Mouse (Mus musculus) layer of hippocampus, postnatal 10 days (tissue): ENCODE results near the gene 1700001P01Rik. TPM values are rescaled to one million over a fixed set of nuclear protein-coding genes. Genes with fewer than 3 reads are reported as not detected.

ENCODE experiments used
- microRNA-seq, 2 experiments: library from miRNA; unstranded; fragments of <30 nt; microRNA quantifications; one replicate each; pipeline ENCODE4 v1.2.0; 2021
- total RNA-seq, 2 experiments: library from RNA; stranded (reverse); gene quantifications; 2 replicates each; pipeline ENCODE4 v1.2.3; 2021

Gene 1700001P01Rik
- total RNA-seq, 2 experiments from 2014 or later: 0.58 to 0.85 TPM

Small RNA genes within 50 kb of the gene (microRNA-seq; reads per million reads assigned to microRNA genes)
- 0 reads per million in 2 experiments for gene Mir8102

Other genes starting within 250 kb of the 1700001P01Rik start
- gene Srcin1, start 199.7 kb downstream of the 1700001P01Rik start, total RNA-seq: 100 to 1,000 TPM; 271 to 286 TPM
- 1 to 10 TPM; 7.4 to 9.8 TPM for gene Epop, start 146.2 kb downstream of the 1700001P01Rik start, total RNA-seq
- 10 to 100 TPM; 50.5 to 55.5 TPM for gene Mllt6, start 112.5 kb downstream of the 1700001P01Rik start, total RNA-seq
- 10 to 100 TPM; 34.3 to 40.1 TPM for gene Cisd3, start 90.1 kb downstream of the 1700001P01Rik start, total RNA-seq
- gene Pcgf2, start 75.4 kb downstream of the 1700001P01Rik start, total RNA-seq: 10 to 100 TPM; 51.0 to 52.0 TPM
- 100 to 1,000 TPM; 146 to 170 TPM for gene Psmb3, start 72.5 kb downstream of the 1700001P01Rik start, total RNA-seq
- gene Pip4k2b, start 31.2 kb downstream of the 1700001P01Rik start, total RNA-seq: 100 to 1,000 TPM; 121 to 138 TPM
- gene Cwc25, start 9.4 kb downstream of the 1700001P01Rik start, total RNA-seq: 10 to 100 TPM; 19.5 to 20.6 TPM
- gene Rpl23, start 6.5 kb upstream of the 1700001P01Rik start, total RNA-seq: 100 to 1,000 TPM; 458 to 501 TPM
- 100 to 1,000 TPM; 148 to 150 TPM for gene Lasp1, start 23.1 kb upstream of the 1700001P01Rik start, total RNA-seq
- 10 to 100 TPM; 33.9 to 34.7 TPM for gene B230217C12Rik, start 64.9 kb upstream of the 1700001P01Rik start, total RNA-seq
- gene Fbxo47, start 108.2 kb upstream of the 1700001P01Rik start, total RNA-seq: under 1 TPM; 0.45 to 0.46 TPM
- 1 to 10 TPM; 6.8 to 7.1 TPM for gene Plxdc1, start 210.5 kb upstream of the 1700001P01Rik start, total RNA-seq
- 1 to 10 TPM; 2.0 to 2.1 TPM for gene Arl5c, start 220.3 kb upstream of the 1700001P01Rik start, total RNA-seq
- gene Cacnb1, start 247.1 kb upstream of the 1700001P01Rik start, total RNA-seq: 100 to 1,000 TPM; 118 TPM